Mouse (Mus musculus): ENCODE results near the gene Wfdc10. TPM values are rescaled to one million over a fixed set of nuclear protein-coding genes. Genes with fewer than 3 reads are reported as not detected.

The Wfdc10 gene
- polyA plus RNA-seq, 1 experiment from 2014 or later = not detected

DNA sequence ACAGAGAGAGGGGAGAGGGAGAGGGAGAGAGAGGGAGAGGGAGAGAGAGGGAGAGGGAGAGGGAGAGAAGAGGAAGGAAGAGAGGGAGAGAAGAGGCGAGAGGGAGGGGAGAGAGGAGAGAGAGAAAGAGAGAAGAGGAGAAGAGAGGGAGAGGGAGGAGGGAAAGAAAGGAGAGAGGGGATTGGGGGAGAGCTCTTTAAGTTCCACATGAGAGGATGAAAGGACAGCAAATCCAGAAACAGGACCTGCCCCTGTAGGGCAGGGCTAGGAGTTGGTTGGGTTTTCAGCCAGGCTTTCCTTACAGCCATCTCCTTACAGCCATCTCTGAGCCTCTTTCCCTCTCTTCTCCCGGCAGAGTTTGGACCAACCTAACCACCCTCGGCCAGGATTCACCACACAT, 29.0 kb downstream of the Wfdc10 start, which contains the start of gene Wfdc13:
TSS of gene Wfdc13 (plus strand) at position 301 of the 400 bp plus-strand sequence.
- WGBS (ENCODE audit: insufficient replicate concordance) = 52% methylated on average over 3 of the region's 3 CpGs

DNA sequence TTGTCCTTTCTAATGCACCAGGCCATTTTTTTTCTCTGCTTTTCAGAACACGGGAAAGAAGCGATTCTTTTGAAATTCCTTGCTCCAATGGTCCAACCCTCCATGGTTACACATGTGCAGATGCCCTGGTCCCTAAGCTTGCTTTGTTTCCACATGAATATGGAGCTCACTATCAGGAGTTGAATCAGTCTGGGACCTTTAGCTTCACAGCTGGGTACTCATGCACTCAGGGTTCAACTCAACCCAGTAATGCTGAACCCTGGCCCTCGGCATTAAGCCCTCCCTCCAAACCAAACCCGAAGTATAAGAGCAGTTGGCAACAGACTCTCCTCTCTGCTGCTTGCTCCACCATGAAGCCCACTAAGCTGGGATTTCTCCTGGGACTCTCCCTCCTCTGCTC, 42.4 kb downstream of the Wfdc10 start, which contains the start of gene Spint4:
TSS of gene Spint4 (plus strand) at position 301 of the 400 bp plus-strand sequence.
- no peak within 1 kb of the TSS for H3K27ac ChIP-seq (ENCODE audit: low read depth)
- no peak within 1 kb of the TSS for H3K4me2 ChIP-seq (ENCODE audit: low read depth, low read length)
- TF ChIP-seq EP300 (IDR thresholded peaks at IDR 0.05; ENCODE audit: low read depth) = no peak
- no peak for TF ChIP-seq CTCF (IDR thresholded peaks at IDR 0.05; ENCODE audit: low read depth)
- H3K4me3 ChIP-seq (ENCODE audit: low read depth, low read length) = no peak within 1 kb of the TSS
- DNase-seq = no peak
- no peak within 1 kb of the TSS for H3K9ac ChIP-seq (replicated peaks)
- H3K9me3 ChIP-seq (ENCODE audit: low read length) = no peaks in the 10 kb centered on the region
- WGBS (ENCODE audit: insufficient replicate concordance) = 74% methylated on average over 4 of the region's 4 CpGs
- H3K27me3 ChIP-seq (ENCODE audit: insufficient read depth, low read length) = no peaks in the 10 kb centered on the region
- no peaks in the 10 kb centered on the region for H3K4me1 ChIP-seq (ENCODE audit: insufficient read depth)
- no peak for ATAC-seq
- no peaks in the 10 kb centered on the region for H3K36me3 ChIP-seq (replicated peaks; ENCODE audit: insufficient read depth, low read length)

More for the DNA sequence above, 29.0 kb downstream of the Wfdc10 start, which contains the start of gene Wfdc13:
- ATAC-seq (no peak), DNase-seq (no peak)
- Histone ChIP-seq H3K27me3 (ENCODE audit: insufficient read depth, low read length) (no peaks in the 10 kb centered on the region), H3K4me1 (ENCODE audit: insufficient read depth) (no peaks in the 10 kb centered on the region), H3K9me3 (ENCODE audit: low read length) (no peaks in the 10 kb centered on the region), H3K27ac (ENCODE audit: low read depth) (no peak within 1 kb of the TSS), H3K36me3 (replicated peaks; ENCODE audit: insufficient read depth, low read length) (no peaks in the 10 kb centered on the region), H3K9ac (replicated peaks) (no peak within 1 kb of the TSS), H3K4me2 (ENCODE audit: low read depth, low read length) (no peak within 1 kb of the TSS), H3K4me3 (ENCODE audit: low read depth, low read length) (no peak within 1 kb of the TSS)
- TF ChIP-seq EP300 (IDR thresholded peaks at IDR 0.05; ENCODE audit: low read depth) (no peak), CTCF (IDR thresholded peaks at IDR 0.05; ENCODE audit: low read depth) (no peak)

DNA sequence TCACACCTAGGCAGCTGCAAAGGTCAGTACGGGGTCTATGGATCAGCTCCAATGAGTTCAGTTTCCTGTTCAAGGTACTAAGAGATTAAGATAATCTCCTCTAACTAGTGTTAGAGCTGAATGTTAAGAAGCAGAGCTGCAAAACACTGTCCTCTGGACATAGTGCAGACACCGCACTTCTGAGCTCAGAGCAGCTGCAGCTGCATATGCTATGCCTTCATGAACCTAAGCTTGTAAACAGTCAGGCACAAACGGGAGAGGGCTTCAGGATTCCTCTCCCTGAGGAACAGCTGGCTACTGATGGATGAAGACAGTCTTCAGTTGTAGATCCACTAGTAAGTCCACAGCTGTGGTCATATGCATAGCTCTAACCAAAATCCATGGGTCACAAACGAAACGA, 45.1 kb downstream of the Wfdc10 start:
- Histone ChIP-seq H3K4me2 (ENCODE audit: low read depth, low read length) (no peak overlapping the region), H3K4me3 (ENCODE audit: low read depth, low read length) (no peak overlapping the region), H3K9ac (replicated peaks) (no peak overlapping the region), H3K36me3 (replicated peaks; ENCODE audit: insufficient read depth, low read length) (no peaks in the 10 kb centered on the region), H3K4me1 (ENCODE audit: insufficient read depth) (no peaks in the 10 kb centered on the region), H3K27me3 (ENCODE audit: insufficient read depth, low read length) (no peaks in the 10 kb centered on the region), H3K9me3 (ENCODE audit: low read length) (no peaks in the 10 kb centered on the region), H3K27ac (ENCODE audit: low read depth) (no peak overlapping the region)
- DNase-seq (no peak), ATAC-seq (no peak)
- 69% methylated on average over 5 of the region's 5 CpGs for WGBS (ENCODE audit: insufficient replicate concordance)
- no peak for TF ChIP-seq EP300 (IDR thresholded peaks at IDR 0.05; ENCODE audit: low read depth)
- TF ChIP-seq CTCF (IDR thresholded peaks at IDR 0.05; ENCODE audit: low read depth) = no peak

DNA sequence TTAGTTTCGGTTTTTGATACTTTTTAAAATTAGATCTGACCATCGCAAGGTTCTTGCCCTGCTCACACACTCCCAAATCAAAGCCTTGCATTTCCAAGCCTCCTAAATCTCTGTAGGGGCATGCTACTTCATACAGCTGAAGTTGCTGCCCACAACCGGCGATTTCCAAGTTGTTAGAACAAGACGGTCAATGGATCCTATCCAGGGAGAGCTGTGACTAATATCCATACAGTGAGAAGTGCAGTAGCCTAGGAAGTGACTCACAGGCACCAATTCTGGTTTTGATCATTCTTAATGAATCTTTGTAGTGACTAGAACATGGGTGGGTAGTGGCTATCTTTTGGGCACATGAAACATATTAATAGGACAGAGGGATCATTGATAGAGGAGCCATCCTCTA, 45.9 kb downstream of the Wfdc10 start:
- DNase-seq = no peak
- TF ChIP-seq CTCF (IDR thresholded peaks at IDR 0.05; ENCODE audit: low read depth) (no peak), EP300 (IDR thresholded peaks at IDR 0.05; ENCODE audit: low read depth) (no peak)

DNA sequence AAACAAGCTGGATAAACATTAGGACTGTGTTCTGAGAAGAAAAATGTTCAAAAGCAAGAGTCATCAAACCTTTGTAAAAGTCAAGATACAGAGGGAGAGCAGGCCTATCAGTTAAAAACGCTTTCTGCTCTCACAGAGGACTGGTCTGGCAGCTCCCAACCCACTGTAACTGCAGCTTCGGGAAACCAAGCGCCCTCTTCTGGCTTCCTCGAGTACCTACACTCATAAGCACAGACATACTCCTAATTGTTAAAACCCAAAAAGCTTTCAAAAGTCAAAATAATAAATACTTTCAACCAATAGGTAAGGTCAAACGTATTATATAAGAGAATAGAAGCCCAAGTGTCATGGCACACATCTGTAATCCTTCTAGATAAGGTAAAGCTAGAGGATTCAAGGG, 48.4 kb downstream of the Wfdc10 start:
- DNase-seq = no peak
- Histone ChIP-seq H3K4me1 (ENCODE audit: insufficient read depth) (no peaks in the 10 kb centered on the region), H3K27me3 (ENCODE audit: insufficient read depth, low read length) (no peaks in the 10 kb centered on the region), H3K27ac (ENCODE audit: low read depth) (no peak overlapping the region), H3K9ac (replicated peaks) (no peak overlapping the region), H3K36me3 (replicated peaks; ENCODE audit: insufficient read depth, low read length) (no peaks in the 10 kb centered on the region), H3K4me3 (ENCODE audit: low read depth, low read length) (no peak overlapping the region), H3K4me2 (ENCODE audit: low read depth, low read length) (no peak overlapping the region), H3K9me3 (ENCODE audit: low read length) (no peaks in the 10 kb centered on the region)
- WGBS (ENCODE audit: insufficient replicate concordance) = 69% methylated on average over 5 of the region's 5 CpGs
- TF ChIP-seq CTCF (IDR thresholded peaks at IDR 0.05; ENCODE audit: low read depth) = peak; percentile 23; the same call in 1 of the 2 replicates
- no peak for TF ChIP-seq EP300 (IDR thresholded peaks at IDR 0.05; ENCODE audit: low read depth)
- ATAC-seq = no peak

More for the DNA sequence above, 45.9 kb downstream of the Wfdc10 start:
- H3K36me3 ChIP-seq (replicated peaks; ENCODE audit: insufficient read depth, low read length) = no peaks in the 10 kb centered on the region
- H3K4me2 ChIP-seq (ENCODE audit: low read depth, low read length) = no peak overlapping the region
- WGBS (ENCODE audit: insufficient replicate concordance) = 77% methylated on average over 5 of the region's 5 CpGs
- H3K4me3 ChIP-seq (ENCODE audit: low read depth, low read length) = no peak overlapping the region
- no peaks in the 10 kb centered on the region for H3K4me1 ChIP-seq (ENCODE audit: insufficient read depth)
- no peak overlapping the region for H3K9ac ChIP-seq (replicated peaks)
- H3K27ac ChIP-seq (ENCODE audit: low read depth) = no peak overlapping the region
- no peaks in the 10 kb centered on the region for H3K9me3 ChIP-seq (ENCODE audit: low read length)
- no peak for ATAC-seq
- H3K27me3 ChIP-seq (ENCODE audit: insufficient read depth, low read length) = no peaks in the 10 kb centered on the region

DNA sequence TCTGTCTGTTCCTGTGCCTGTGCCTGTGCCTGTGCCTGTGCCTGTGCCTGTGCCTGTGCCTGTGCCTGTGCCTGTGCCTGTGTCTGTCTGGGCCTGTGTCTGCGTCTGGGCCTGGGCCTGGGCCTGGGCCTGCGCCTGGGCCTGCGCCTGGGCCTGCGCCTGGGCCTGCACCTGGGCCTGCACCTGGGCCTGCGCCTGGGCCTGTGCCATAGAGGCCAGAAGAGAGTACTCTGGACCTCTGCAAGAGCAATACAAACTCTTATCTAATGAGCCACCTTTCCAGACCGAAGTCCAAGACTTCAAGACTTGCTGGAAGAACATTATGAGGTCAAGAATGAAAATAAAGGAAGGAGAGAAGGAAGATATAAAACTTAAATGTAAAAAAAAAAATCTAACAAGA, 49.5 kb downstream of the Wfdc10 start:
- WGBS (ENCODE audit: insufficient replicate concordance) = 82% methylated on average over 6 of the region's 6 CpGs

More for the DNA sequence above, 49.5 kb downstream of the Wfdc10 start:
- H3K4me1 ChIP-seq (ENCODE audit: insufficient read depth) = no peaks in the 10 kb centered on the region
- TF ChIP-seq EP300 (IDR thresholded peaks at IDR 0.05; ENCODE audit: low read depth) = no peak
- TF ChIP-seq CTCF (IDR thresholded peaks at IDR 0.05; ENCODE audit: low read depth) = no peak
- no peaks in the 10 kb centered on the region for H3K9me3 ChIP-seq (ENCODE audit: low read length)
- H3K36me3 ChIP-seq (replicated peaks; ENCODE audit: insufficient read depth, low read length) = no peaks in the 10 kb centered on the region
- H3K4me3 ChIP-seq (ENCODE audit: low read depth, low read length) = no peak overlapping the region
- no peaks in the 10 kb centered on the region for H3K27me3 ChIP-seq (ENCODE audit: insufficient read depth, low read length)
- ATAC-seq = no peak
- H3K27ac ChIP-seq (ENCODE audit: low read depth) = no peak overlapping the region
- H3K9ac ChIP-seq (replicated peaks) = no peak overlapping the region
- no peak overlapping the region for H3K4me2 ChIP-seq (ENCODE audit: low read depth, low read length)
- no peak for DNase-seq
